Mouse (Mus musculus): Measurements from ENCODE around the gene Nrg4. TPM values are rescaled to one million over a fixed set of nuclear protein-coding genes. Genes with fewer than 3 reads are reported as not detected.

The Nrg4 gene
- polyA plus RNA-seq, 1 experiment from 2014 or later: 0.81 TPM

DNA sequence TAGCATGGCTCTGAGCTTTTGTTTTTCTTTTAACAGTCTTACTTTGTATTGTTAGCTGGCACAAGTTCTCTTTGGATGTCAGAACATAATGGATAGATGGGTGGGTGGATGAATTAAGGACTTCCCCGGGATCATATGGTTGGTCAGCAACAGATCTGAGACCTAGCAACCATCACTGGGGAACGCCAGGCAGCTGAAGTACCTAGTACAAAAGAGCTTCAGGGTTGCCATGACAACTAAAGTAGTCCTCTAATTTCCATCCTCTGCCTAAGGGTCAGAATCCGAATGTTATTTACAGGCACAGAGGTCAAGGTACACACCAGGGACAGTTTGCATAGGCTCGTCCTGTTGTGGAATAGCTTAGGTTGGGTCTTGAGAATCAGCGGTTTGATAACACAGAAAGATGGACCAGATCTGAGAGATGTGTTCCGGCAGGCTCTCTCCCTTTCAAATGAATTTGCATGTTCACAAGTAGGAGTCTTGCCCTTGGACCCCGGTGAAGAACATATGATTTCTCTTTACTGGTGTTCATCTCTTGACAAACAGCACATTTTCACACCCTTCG is 28.7 kb upstream of the Nrg4 start:
- ATAC-seq (replicated peaks; ENCODE audit: insufficient number of reproducible peaks, low FRiP score, low TSS enrichment, low read depth) (no peak; the same call in 1 of the 2 replicates), DNase-seq (ENCODE audit: low spot score) (peak; percentile 26)
- no peaks in the 10 kb centered on the region for H3K9me3 ChIP-seq (replicated peaks; ENCODE audit: control insufficient read depth, low read length)
- no peak overlapping the region for H3K4me3 ChIP-seq (ENCODE audit: low read depth, low read length)
- no peak overlapping the region for H3K9ac ChIP-seq (replicated peaks; ENCODE audit: low read length)
- H3K4me2 ChIP-seq (ENCODE audit: low read depth, low read length): no peak overlapping the region
- H3K27me3 ChIP-seq (ENCODE audit: control insufficient read depth, insufficient read depth, low read length): no peaks in the 10 kb centered on the region
- H3K4me1 ChIP-seq (ENCODE audit: control insufficient read depth, insufficient read depth, low read length): no peaks in the 10 kb centered on the region
- no peaks in the 10 kb centered on the region for H3K36me3 ChIP-seq (replicated peaks; ENCODE audit: control insufficient read depth, insufficient read depth, low read depth, low read length)
- WGBS: 57% methylated on average over 8 of the region's 8 CpGs
- H3K27ac ChIP-seq (replicated peaks; ENCODE audit: low read depth, low read length): no peak overlapping the region

DNA sequence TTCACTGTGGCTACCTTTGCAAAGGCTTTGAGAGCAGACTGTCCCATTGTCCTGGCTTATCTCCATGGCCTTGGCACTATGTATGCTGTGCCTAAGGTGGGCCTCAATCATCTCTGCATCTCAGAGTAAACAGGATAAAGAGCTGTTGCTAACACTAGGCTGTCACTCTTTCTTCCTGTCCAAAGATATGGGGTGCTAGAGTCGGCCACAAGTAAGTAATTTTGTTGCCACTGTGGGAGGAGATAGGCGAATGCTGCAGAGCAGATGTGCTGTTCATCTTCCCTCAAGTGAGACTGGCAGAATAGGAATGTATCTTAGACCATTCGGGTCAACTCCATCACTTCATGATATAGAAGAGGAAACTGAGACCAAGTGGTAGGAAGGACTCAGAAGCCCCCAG is 28.0 kb upstream of the Nrg4 start:
- DNase-seq (ENCODE audit: low spot score) (no peak), ATAC-seq (replicated peaks; ENCODE audit: insufficient number of reproducible peaks, low FRiP score, low TSS enrichment, low read depth) (no peak)
- Histone ChIP-seq H3K4me1 (ENCODE audit: control insufficient read depth, insufficient read depth, low read length) (no peaks in the 10 kb centered on the region), H3K27ac (replicated peaks; ENCODE audit: low read depth, low read length) (no peak overlapping the region), H3K9ac (replicated peaks; ENCODE audit: low read length) (no peak overlapping the region), H3K9me3 (replicated peaks; ENCODE audit: control insufficient read depth, low read length) (no peaks in the 10 kb centered on the region), H3K27me3 (ENCODE audit: control insufficient read depth, insufficient read depth, low read length) (no peaks in the 10 kb centered on the region), H3K4me2 (ENCODE audit: low read depth, low read length) (no peak overlapping the region), H3K36me3 (replicated peaks; ENCODE audit: control insufficient read depth, insufficient read depth, low read depth, low read length) (no peaks in the 10 kb centered on the region), H3K4me3 (ENCODE audit: low read depth, low read length) (no peak overlapping the region)
- 68% methylated on average over 3 of the region's 3 CpGs for WGBS

- 86% methylated on average over 3 of the region's 3 CpGs for WGBS
These were observed 22.0 kb upstream of the Nrg4 start for GRCm38 (mm10) chr9:55348664-55349063.

GRCm38 (mm10) chr9:55345332-55345731 is 18.7 kb upstream of the Nrg4 start:
- no peaks in the 10 kb centered on the region for H3K4me1 ChIP-seq (ENCODE audit: control insufficient read depth, insufficient read depth, low read length)
- WGBS: 93% methylated on average over 7 of the region's 7 CpGs
- no peaks in the 10 kb centered on the region for H3K36me3 ChIP-seq (replicated peaks; ENCODE audit: control insufficient read depth, insufficient read depth, low read depth, low read length)
- no peak overlapping the region for H3K27ac ChIP-seq (replicated peaks; ENCODE audit: low read depth, low read length)
- no peak for ATAC-seq (replicated peaks; ENCODE audit: insufficient number of reproducible peaks, low FRiP score, low TSS enrichment, low read depth)
- H3K9me3 ChIP-seq (replicated peaks; ENCODE audit: control insufficient read depth, low read length): no peaks in the 10 kb centered on the region
- no peak overlapping the region for H3K4me3 ChIP-seq (ENCODE audit: low read depth, low read length)
- no peak overlapping the region for H3K4me2 ChIP-seq (ENCODE audit: low read depth, low read length)
- no peak overlapping the region for H3K9ac ChIP-seq (replicated peaks; ENCODE audit: low read length)
- no peak for DNase-seq (ENCODE audit: low spot score)
- H3K27me3 ChIP-seq (ENCODE audit: control insufficient read depth, insufficient read depth, low read length): no peaks in the 10 kb centered on the region

More at GRCm38 (mm10) chr9:55348664-55349063, 22.0 kb upstream of the Nrg4 start:
- Histone ChIP-seq H3K4me2 (ENCODE audit: low read depth, low read length) (no peak overlapping the region), H3K4me3 (ENCODE audit: low read depth, low read length) (no peak overlapping the region), H3K9ac (replicated peaks; ENCODE audit: low read length) (no peak overlapping the region), H3K9me3 (replicated peaks; ENCODE audit: control insufficient read depth, low read length) (no peaks in the 10 kb centered on the region), H3K27me3 (ENCODE audit: control insufficient read depth, insufficient read depth, low read length) (no peaks in the 10 kb centered on the region), H3K4me1 (ENCODE audit: control insufficient read depth, insufficient read depth, low read length) (no peaks in the 10 kb centered on the region), H3K36me3 (replicated peaks; ENCODE audit: control insufficient read depth, insufficient read depth, low read depth, low read length) (no peaks in the 10 kb centered on the region), H3K27ac (replicated peaks; ENCODE audit: low read depth, low read length) (no peak overlapping the region)
- no peak for ATAC-seq (replicated peaks; ENCODE audit: insufficient number of reproducible peaks, low FRiP score, low TSS enrichment, low read depth)
- no peak for DNase-seq (ENCODE audit: low spot score)

GRCm38 (mm10) chr9:55344165-55344564 is 17.5 kb upstream of the Nrg4 start:
- DNase-seq (ENCODE audit: low spot score) (no peak), ATAC-seq (replicated peaks; ENCODE audit: insufficient number of reproducible peaks, low FRiP score, low TSS enrichment, low read depth) (no peak)
- Histone ChIP-seq H3K36me3 (replicated peaks; ENCODE audit: control insufficient read depth, insufficient read depth, low read depth, low read length) (no peaks in the 10 kb centered on the region), H3K27me3 (ENCODE audit: control insufficient read depth, insufficient read depth, low read length) (no peaks in the 10 kb centered on the region), H3K4me3 (ENCODE audit: low read depth, low read length) (no peak overlapping the region), H3K4me2 (ENCODE audit: low read depth, low read length) (no peak overlapping the region), H3K27ac (replicated peaks; ENCODE audit: low read depth, low read length) (no peak overlapping the region), H3K9me3 (replicated peaks; ENCODE audit: control insufficient read depth, low read length) (no peaks in the 10 kb centered on the region), H3K9ac (replicated peaks; ENCODE audit: low read length) (no peak overlapping the region), H3K4me1 (ENCODE audit: control insufficient read depth, insufficient read depth, low read length) (no peaks in the 10 kb centered on the region)
- WGBS: 83% methylated on average over 7 of the region's 7 CpGs

DNA sequence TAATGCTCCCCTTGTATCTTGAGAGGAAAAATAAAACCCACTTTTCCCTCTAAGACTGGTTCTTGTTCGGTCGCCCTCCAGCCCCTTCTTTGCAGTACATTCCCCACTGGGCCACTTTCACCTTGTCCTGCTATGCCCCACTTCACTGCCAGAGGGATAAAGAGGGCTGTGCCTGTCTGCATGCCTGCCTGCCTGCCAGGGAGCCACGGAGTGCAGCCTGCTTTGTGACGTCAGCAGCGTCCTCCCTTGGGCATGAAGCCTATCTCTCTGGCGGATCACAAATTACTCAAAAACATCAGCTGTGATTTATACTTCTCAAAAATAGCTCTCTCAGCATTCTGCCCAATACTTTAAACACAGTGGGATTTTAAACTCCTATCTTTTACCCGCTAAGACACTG is 6.3 kb upstream of the Nrg4 start:
- Histone ChIP-seq H3K36me3 (replicated peaks; ENCODE audit: control insufficient read depth, insufficient read depth, low read depth, low read length) (no peaks in the 10 kb centered on the region), H3K9ac (replicated peaks; ENCODE audit: low read length) (no peak overlapping the region), H3K4me1 (ENCODE audit: control insufficient read depth, insufficient read depth, low read length) (peaks cover 2% of the 10 kb centered on the region; the same call in 1 of the 2 replicates), H3K27me3 (ENCODE audit: control insufficient read depth, insufficient read depth, low read length) (peaks cover 8% of the 10 kb centered on the region), H3K27ac (replicated peaks; ENCODE audit: low read depth, low read length) (no peak overlapping the region), H3K4me2 (ENCODE audit: low read depth, low read length) (no peak overlapping the region), H3K4me3 (ENCODE audit: low read depth, low read length) (no peak overlapping the region), H3K9me3 (replicated peaks; ENCODE audit: control insufficient read depth, low read length) (no peaks in the 10 kb centered on the region)
- 31% methylated on average over 7 of the region's 7 CpGs for WGBS
- ATAC-seq (replicated peaks; ENCODE audit: insufficient number of reproducible peaks, low FRiP score, low TSS enrichment, low read depth) (no peak), DNase-seq (ENCODE audit: low spot score) (peak; percentile 22)

- H3K9ac ChIP-seq (replicated peaks; ENCODE audit: low read length): no peak overlapping the region
- no peaks in the 10 kb centered on the region for H3K36me3 ChIP-seq (replicated peaks; ENCODE audit: control insufficient read depth, insufficient read depth, low read depth, low read length)
- H3K4me3 ChIP-seq (ENCODE audit: low read depth, low read length): no peak overlapping the region
- WGBS: 19% methylated on average over 5 of the region's 5 CpGs
- ATAC-seq (replicated peaks; ENCODE audit: insufficient number of reproducible peaks, low FRiP score, low TSS enrichment, low read depth) (no peak), DNase-seq (ENCODE audit: low spot score) (no peak)
- H3K4me1 ChIP-seq (ENCODE audit: control insufficient read depth, insufficient read depth, low read length): peaks cover 2% of the 10 kb centered on the region; the same call in 1 of the 2 replicates
- peaks cover 10% of the 10 kb centered on the region for H3K27me3 ChIP-seq (ENCODE audit: control insufficient read depth, insufficient read depth, low read length)
- H3K9me3 ChIP-seq (replicated peaks; ENCODE audit: control insufficient read depth, low read length): no peaks in the 10 kb centered on the region
- H3K4me2 ChIP-seq (ENCODE audit: low read depth, low read length): no peak overlapping the region
- H3K27ac ChIP-seq (replicated peaks; ENCODE audit: low read depth, low read length): no peak overlapping the region
These were observed 5.8 kb upstream of the Nrg4 start for GRCm38 (mm10) chr9:55332476-55332875.

- WGBS: 76% methylated on average over 6 of the region's 6 CpGs
- no peak overlapping the region for H3K27ac ChIP-seq (replicated peaks; ENCODE audit: low read depth, low read length)
- no peaks in the 10 kb centered on the region for H3K9me3 ChIP-seq (replicated peaks; ENCODE audit: control insufficient read depth, low read length)
- H3K36me3 ChIP-seq (replicated peaks; ENCODE audit: control insufficient read depth, insufficient read depth, low read depth, low read length): no peaks in the 10 kb centered on the region
- peaks cover 17% of the 10 kb centered on the region for H3K27me3 ChIP-seq (ENCODE audit: control insufficient read depth, insufficient read depth, low read length)
- H3K4me2 ChIP-seq (ENCODE audit: low read depth, low read length): no peak overlapping the region
- H3K4me1 ChIP-seq (ENCODE audit: control insufficient read depth, insufficient read depth, low read length): peaks cover 2% of the 10 kb centered on the region; the same call in 1 of the 2 replicates
- DNase-seq (ENCODE audit: low spot score) (no peak), ATAC-seq (replicated peaks; ENCODE audit: insufficient number of reproducible peaks, low FRiP score, low TSS enrichment, low read depth) (no peak)
- no peak overlapping the region for H3K9ac ChIP-seq (replicated peaks; ENCODE audit: low read length)
- H3K4me3 ChIP-seq (ENCODE audit: low read depth, low read length): no peak overlapping the region
These were observed 2.8 kb upstream of the Nrg4 start for GRCm38 (mm10) chr9:55329401-55329800.

Data from embryonic facial prominence, embryonic 11.5 days (tissue).